Mouse (Mus musculus): ENCODE data around the gene Ttc23.

GRCm38 (mm10) chr7:67803857-67804215, 156.6 kb downstream of the Ttc23 start:
- no peak for TF ChIP-seq HCFC1 (IDR thresholded peaks at IDR 0.05; ENCODE audit: borderline replicate concordance, insufficient read depth, low read length)
- no peak for TF ChIP-seq CHD2 (IDR thresholded peaks at IDR 0.05; ENCODE audit: low read depth, low read length)
- TF ChIP-seq ZC3H11A (IDR thresholded peaks at IDR 0.05; ENCODE audit: borderline replicate concordance, low read depth, low read length): no peak
- no peak for TF ChIP-seq MAFK (IDR thresholded peaks at IDR 0.05; ENCODE audit: insufficient read depth, low read depth, low read length)

Data from ES-E14 (cell line).